Mouse (Mus musculus): ENCODE measurements around the gene Cntnap4. TPM values are rescaled to one million over a fixed set of nuclear protein-coding genes. Genes with fewer than 3 reads are reported as not detected.

Gene Cntnap4
- 0.10 and 0.25 TPM in 2 replicates for polyA plus RNA-seq (2016; fragmentation: Nextera tagmentation; extraction: Ambion mirVana)

GRCm38 (mm10) chr8:112569471-112570141, at the start of gene Cntnap4:
Gene Cntnap4, plus strand, starts transcription at chr8:112570043.
- Histone ChIP-seq H3K9me3 (no peaks in the 10 kb centered on the region), H3K27ac (peak within 1 kb of the TSS; percentile 56), H3K4me3 (peak within 1 kb of the TSS; percentile 59), H3K4me1 (peaks cover 12% of the 10 kb centered on the region), H3K27me3 (ENCODE audit: poor library complexity, severe bottlenecking) (peaks cover 31% of the 10 kb centered on the region), H3K36me3 (replicated peaks) (no peaks in the 10 kb centered on the region)
- WGBS: 2% methylated on average over 18 of the region's 18 CpGs
- DNase-seq (ENCODE audit: extremely low spot score, low spot score): peak; percentile 49

- DNase-seq (ENCODE audit: extremely low spot score, low spot score): no peak
- Histone ChIP-seq H3K36me3 (replicated peaks) (no peaks in the 10 kb centered on the region), H3K9me3 (no peaks in the 10 kb centered on the region), H3K27ac (no peak overlapping the region), H3K4me3 (no peak overlapping the region), H3K27me3 (ENCODE audit: poor library complexity, severe bottlenecking) (no peaks in the 10 kb centered on the region), H3K4me1 (no peaks in the 10 kb centered on the region)
- 59% methylated on average over 4 of the region's 4 CpGs for WGBS
Observed at GRCm38 (mm10) chr8:112557376-112557775, 12.5 kb upstream of the Cntnap4 start.

DNA sequence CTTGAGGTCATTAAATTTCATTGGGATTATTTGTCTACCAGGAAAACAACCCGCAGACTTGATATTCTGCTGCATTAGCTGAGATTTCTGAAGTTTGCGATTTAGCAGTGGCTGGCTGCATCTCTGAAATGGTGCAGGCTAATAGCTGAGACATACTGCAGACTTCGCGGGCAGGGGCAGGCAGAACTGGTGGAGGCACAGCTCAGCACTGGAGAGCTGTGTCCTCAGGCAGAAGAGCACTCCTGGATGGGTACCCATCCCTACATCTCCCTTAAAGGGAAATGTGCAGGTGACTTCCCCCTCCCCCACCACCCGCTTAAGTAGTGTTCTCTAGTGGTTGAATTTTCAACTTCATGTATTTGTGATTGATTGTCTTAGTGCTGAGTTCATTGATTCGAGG, 698 bp downstream of the Cntnap4 start:
- no peak for DNase-seq (ENCODE audit: extremely low spot score, low spot score)
- H3K36me3 ChIP-seq (replicated peaks): no peaks in the 10 kb centered on the region
- peaks cover 31% of the 10 kb centered on the region for H3K27me3 ChIP-seq (ENCODE audit: poor library complexity, severe bottlenecking)
- 13% methylated on average over 6 of the region's 6 CpGs for WGBS
- peaks cover 12% of the 10 kb centered on the region for H3K4me1 ChIP-seq
- H3K9me3 ChIP-seq: no peaks in the 10 kb centered on the region
- no peak overlapping the region for H3K27ac ChIP-seq
- peak overlapping the region; percentile 59 for H3K4me3 ChIP-seq

DNA sequence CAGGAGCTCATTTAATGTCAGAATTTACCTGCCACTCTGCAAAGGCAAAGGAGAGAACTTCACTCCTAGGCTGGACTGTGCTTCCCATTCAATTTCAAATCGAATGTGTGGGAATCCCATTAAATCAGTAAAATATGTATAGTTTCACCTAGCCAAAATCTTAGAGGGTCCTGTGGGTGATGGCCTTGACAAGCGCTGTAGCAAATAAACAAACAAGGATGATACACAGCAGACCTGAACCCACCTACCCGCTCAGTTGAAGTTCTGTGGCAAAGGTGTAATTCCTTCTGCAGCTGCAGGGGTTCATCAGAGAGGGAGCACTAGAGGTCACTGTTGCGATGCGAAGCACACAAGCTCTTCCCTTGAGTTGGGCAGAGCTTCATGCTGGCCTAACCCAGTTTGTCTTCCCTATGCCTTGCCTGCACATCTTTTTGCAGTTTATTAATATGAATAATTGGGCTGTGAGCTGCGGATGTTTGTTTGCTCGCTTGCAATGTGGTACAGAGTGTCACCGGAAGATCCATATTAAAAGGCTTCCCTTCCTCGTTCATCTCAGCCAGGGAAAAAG, 1.6 kb downstream of the Cntnap4 start:
- DNase-seq (ENCODE audit: extremely low spot score, low spot score): peak; percentile 20
- Histone ChIP-seq H3K4me3 (no peak overlapping the region), H3K27me3 (ENCODE audit: poor library complexity, severe bottlenecking) (peaks cover 31% of the 10 kb centered on the region), H3K36me3 (replicated peaks) (no peaks in the 10 kb centered on the region), H3K4me1 (peaks cover 12% of the 10 kb centered on the region), H3K9me3 (no peaks in the 10 kb centered on the region), H3K27ac (no peak overlapping the region)
- WGBS: 15% methylated on average over 9 of the region's 9 CpGs

DNA sequence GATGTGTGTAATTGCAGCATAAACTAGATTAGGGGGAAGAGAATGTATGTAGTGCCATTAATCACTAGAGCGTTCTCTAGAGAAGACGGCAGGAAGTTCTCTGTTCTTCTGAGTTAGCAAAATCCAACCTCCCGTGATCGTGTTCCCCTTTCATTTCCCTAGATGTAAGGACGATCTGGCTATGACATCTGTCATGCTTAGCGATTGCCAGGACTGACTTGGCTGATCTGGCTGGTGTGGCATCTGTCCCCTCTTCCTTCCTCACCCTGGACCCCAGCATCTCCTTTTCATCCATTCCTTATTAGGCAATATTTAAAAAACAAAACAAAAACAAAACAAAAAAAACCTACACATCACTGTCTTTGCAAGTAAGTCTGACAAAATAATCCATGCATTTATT, 11.6 kb downstream of the Cntnap4 start:
- WGBS: 84% methylated on average over 6 of the region's 6 CpGs

DNA sequence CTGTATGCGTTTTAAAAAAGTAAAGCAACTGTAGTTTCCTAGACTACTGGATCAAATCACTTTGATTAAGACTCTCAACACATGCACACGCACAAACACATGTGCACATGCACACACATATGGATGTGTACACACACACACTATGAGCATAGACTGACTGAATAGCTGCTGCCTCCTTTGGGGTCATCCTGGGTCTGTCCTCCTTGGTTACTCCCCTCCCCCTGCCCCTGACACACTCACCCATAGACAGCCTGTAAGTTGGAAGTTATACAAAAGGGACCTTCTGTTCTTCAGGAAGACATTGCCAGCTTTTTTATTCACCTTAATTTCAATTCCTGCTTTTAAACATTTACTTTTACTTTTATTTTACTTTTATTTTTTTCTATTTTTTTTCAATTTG, 13.6 kb downstream of the Cntnap4 start:
- H3K27ac ChIP-seq: no peak overlapping the region
- 89% methylated on average over 2 of the region's 2 CpGs for WGBS
- H3K9me3 ChIP-seq: no peaks in the 10 kb centered on the region
- no peaks in the 10 kb centered on the region for H3K4me1 ChIP-seq
- no peak overlapping the region for H3K4me3 ChIP-seq
- no peaks in the 10 kb centered on the region for H3K27me3 ChIP-seq (ENCODE audit: poor library complexity, severe bottlenecking)
- H3K36me3 ChIP-seq (replicated peaks): no peaks in the 10 kb centered on the region
- no peak for DNase-seq (ENCODE audit: extremely low spot score, low spot score)

More for the DNA sequence above, 11.6 kb downstream of the Cntnap4 start:
- H3K4me3 ChIP-seq: no peak overlapping the region
- H3K27me3 ChIP-seq (ENCODE audit: poor library complexity, severe bottlenecking): no peaks in the 10 kb centered on the region
- H3K4me1 ChIP-seq: no peaks in the 10 kb centered on the region
- DNase-seq (ENCODE audit: extremely low spot score, low spot score): no peak
- H3K27ac ChIP-seq: no peak overlapping the region
- no peaks in the 10 kb centered on the region for H3K9me3 ChIP-seq
- no peaks in the 10 kb centered on the region for H3K36me3 ChIP-seq (replicated peaks)

- WGBS: 88% methylated on average over 8 of the region's 8 CpGs
- H3K36me3 ChIP-seq (replicated peaks): no peaks in the 10 kb centered on the region
- no peaks in the 10 kb centered on the region for H3K27me3 ChIP-seq (ENCODE audit: poor library complexity, severe bottlenecking)
- H3K9me3 ChIP-seq: no peaks in the 10 kb centered on the region
- no peak for DNase-seq (ENCODE audit: extremely low spot score, low spot score)
- no peak overlapping the region for H3K27ac ChIP-seq
- H3K4me1 ChIP-seq: peaks cover 8% of the 10 kb centered on the region; the same call in 1 of the 2 replicates
- H3K4me3 ChIP-seq: no peak overlapping the region
Observed at GRCm38 (mm10) chr8:112588357-112589051, 18.7 kb downstream of the Cntnap4 start.

GRCm38 (mm10) chr8:112589052-112589389, 19.2 kb downstream of the Cntnap4 start:
- Histone ChIP-seq H3K27ac (no peak overlapping the region), H3K27me3 (ENCODE audit: poor library complexity, severe bottlenecking) (no peaks in the 10 kb centered on the region)
- WGBS: 85% methylated on average over 14 of the region's 14 CpGs

DNA sequence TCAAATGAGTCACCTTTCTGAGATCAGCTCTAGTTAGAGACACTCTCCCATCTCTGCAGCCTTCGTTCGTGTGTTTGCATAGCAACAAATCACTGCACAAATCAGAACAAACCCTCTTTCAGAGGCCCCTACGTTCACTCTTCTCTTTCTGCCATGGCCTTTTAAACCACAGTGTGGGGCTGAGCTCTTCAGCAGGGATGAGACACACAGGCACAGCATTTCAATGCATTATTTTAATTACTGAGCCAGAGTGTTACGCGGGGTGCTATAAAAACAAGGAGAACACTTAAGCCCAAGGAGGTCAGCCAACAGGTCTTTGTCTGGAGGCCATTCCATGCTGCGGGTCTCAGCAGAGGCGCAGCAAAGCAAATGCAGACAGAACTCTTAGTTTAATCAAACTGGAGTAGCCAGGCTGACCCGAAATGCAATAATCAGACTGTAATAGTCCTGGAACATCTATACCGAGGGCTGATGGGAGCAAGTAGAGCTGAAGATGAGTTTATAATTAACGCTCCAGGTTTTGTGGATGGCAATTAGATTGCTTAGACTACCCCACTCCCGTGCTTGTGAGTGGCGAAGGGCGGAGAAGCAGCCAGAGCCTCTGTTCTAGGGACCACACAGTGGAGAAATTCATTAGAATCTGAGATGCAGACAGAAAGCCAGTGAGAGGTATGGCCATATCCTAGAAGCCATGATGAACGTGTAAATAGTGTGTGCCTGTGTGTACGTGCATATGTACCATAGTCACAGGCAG, 26.4 kb downstream of the Cntnap4 start:
- 81% methylated on average over 15 of the region's 15 CpGs for WGBS
- no peak for DNase-seq (ENCODE audit: extremely low spot score, low spot score)
- H3K27me3 ChIP-seq (ENCODE audit: poor library complexity, severe bottlenecking): no peaks in the 10 kb centered on the region
- H3K36me3 ChIP-seq (replicated peaks): no peaks in the 10 kb centered on the region
- H3K4me3 ChIP-seq: no peak overlapping the region
- H3K27ac ChIP-seq: no peak overlapping the region
- peaks cover 13% of the 10 kb centered on the region for H3K4me1 ChIP-seq
- no peaks in the 10 kb centered on the region for H3K9me3 ChIP-seq

More at GRCm38 (mm10) chr8:112589052-112589389, 19.2 kb downstream of the Cntnap4 start:
- Histone ChIP-seq H3K4me1 (peaks cover 8% of the 10 kb centered on the region; the same call in 1 of the 2 replicates), H3K36me3 (replicated peaks) (no peaks in the 10 kb centered on the region), H3K4me3 (no peak overlapping the region), H3K9me3 (no peaks in the 10 kb centered on the region)
- DNase-seq (ENCODE audit: extremely low spot score, low spot score): no peak

DNA sequence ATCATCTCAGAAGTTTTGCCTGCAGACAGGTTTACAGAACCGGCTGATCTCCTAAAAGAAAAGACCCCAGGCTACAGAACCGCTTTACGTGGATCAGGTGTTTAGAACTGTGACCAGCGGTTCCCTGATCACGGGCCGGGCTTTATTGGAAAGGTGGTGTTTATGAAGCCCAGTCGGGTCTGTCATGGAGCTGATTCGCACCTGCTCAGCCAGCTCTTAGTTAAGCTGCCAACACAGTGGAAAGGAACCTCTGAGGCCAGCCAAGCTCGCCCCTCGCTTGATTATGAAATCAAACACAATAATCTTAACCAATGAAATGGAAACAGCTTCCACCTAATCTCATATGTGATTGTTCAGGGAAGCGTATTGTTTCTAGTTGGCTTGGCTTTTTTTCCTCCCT, 30.1 kb downstream of the Cntnap4 start:
- H3K4me3 ChIP-seq: no peak overlapping the region
- no peaks in the 10 kb centered on the region for H3K27me3 ChIP-seq (ENCODE audit: poor library complexity, severe bottlenecking)
- no peaks in the 10 kb centered on the region for H3K36me3 ChIP-seq (replicated peaks)
- no peak for DNase-seq (ENCODE audit: extremely low spot score, low spot score)
- peaks cover 7% of the 10 kb centered on the region for H3K4me1 ChIP-seq
- 93% methylated on average over 11 of the region's 11 CpGs for WGBS
- no peaks in the 10 kb centered on the region for H3K9me3 ChIP-seq
- H3K27ac ChIP-seq: no peak overlapping the region

GRCm38 (mm10) chr8:112601150-112601549, 31.3 kb downstream of the Cntnap4 start:
- no peaks in the 10 kb centered on the region for H3K36me3 ChIP-seq (replicated peaks)
- no peaks in the 10 kb centered on the region for H3K9me3 ChIP-seq
- WGBS: 83% methylated on average over 1 of the region's 1 CpGs
- no peak for DNase-seq (ENCODE audit: extremely low spot score, low spot score)
- H3K4me1 ChIP-seq: peaks cover 3% of the 10 kb centered on the region
- H3K27ac ChIP-seq: no peak overlapping the region
- no peak overlapping the region for H3K4me3 ChIP-seq
- no peaks in the 10 kb centered on the region for H3K27me3 ChIP-seq (ENCODE audit: poor library complexity, severe bottlenecking)

DNA sequence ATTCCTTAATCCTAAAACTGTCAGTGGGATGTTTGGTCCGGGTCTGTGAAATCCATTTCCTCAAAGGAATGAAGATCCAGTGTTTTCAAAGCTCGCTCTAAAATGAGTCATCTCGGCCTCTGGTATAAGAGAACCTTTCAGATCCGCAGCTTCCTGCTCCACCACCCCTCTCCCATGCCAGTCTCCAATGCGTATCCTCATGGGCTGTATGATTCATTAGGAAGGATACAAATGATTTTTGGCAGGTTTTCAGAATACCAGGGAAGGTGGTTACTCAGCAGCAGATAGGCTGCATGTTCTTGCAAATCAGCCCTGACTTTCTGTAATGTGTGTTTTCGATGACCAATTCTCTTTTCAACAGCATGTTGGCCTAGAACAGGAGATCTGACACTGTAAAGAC, 40.3 kb downstream of the Cntnap4 start:
- Histone ChIP-seq H3K27me3 (ENCODE audit: poor library complexity, severe bottlenecking) (no peaks in the 10 kb centered on the region), H3K9me3 (no peaks in the 10 kb centered on the region), H3K4me3 (no peak overlapping the region), H3K27ac (no peak overlapping the region), H3K4me1 (no peaks in the 10 kb centered on the region), H3K36me3 (replicated peaks) (no peaks in the 10 kb centered on the region)
- no peak for DNase-seq (ENCODE audit: extremely low spot score, low spot score)
- WGBS: 90% methylated on average over 6 of the region's 6 CpGs

Measured in forebrain, embryonic 10.5 days (tissue).